Comparison of ENCODE assay signal across 16 mouse cellular contexts in genomic region chr10:70950105-70950424, GRCm38 (mm10).
DNase-seq lines count a peak whose midpoint lies in the region; ATAC-seq and TF ChIP-seq lines count a peak whose summit lies in the region.
"Had no signal": no experiment of that assay in that cellular context is flagged by ENCODE, and none has a peak within 500 bp of the region (broad histone marks: within the 10 kb centered on the region; RNA-seq: fewer than 3 reads in every experiment).

No protein-coding gene starts in this region.

- no peak for DNase-seq in testis, postnatal 10 days (ENCODE audit: low spot score)
- DNase-seq in hindbrain, embryonic 11.5 days (ENCODE audit: low spot score) = no peak
- no peak for DNase-seq in lung, postnatal 14 days
- no peak for DNase-seq in cerebellum, adult 9-10 months
- DNase-seq: cerebellum, adult 11-12 months; heart, adult 11 months; heart, postnatal 14 days; kidney, adult 8-10 months; layer of hippocampus, postnatal 36 days; lung, postnatal 36 days; thymus, postnatal 25 days had no signal

- no peak for TF ChIP-seq POLR2A in testis, adult 2 months (IDR thresholded peaks at IDR 0.05; ENCODE audit: control insufficient read depth, low read depth, low read length)

- TF ChIP-seq CTCF in testis, adult 2 months (IDR thresholded peaks at IDR 0.05; ENCODE audit: control insufficient read depth, insufficient read depth, insufficient replicate concordance, low read depth, low read length) = no peak

- no peaks in the 10 kb centered on the region for H3K36me3 ChIP-seq in testis, adult 2 months (ENCODE audit: control insufficient read depth, insufficient read depth, low read length)
- no peaks in the 10 kb centered on the region for H3K36me3 ChIP-seq in hindbrain, embryonic 11.5 days (ENCODE audit: control insufficient read depth, insufficient read depth, low read length)
- H3K36me3 ChIP-seq in midbrain, embryonic 13.5 days = no peaks in the 10 kb centered on the region
- H3K36me3 ChIP-seq in neural tube, embryonic 15.5 days = no peaks in the 10 kb centered on the region
- H3K36me3 ChIP-seq: liver, embryonic 15.5 days had no signal

- ATAC-seq in hindbrain, embryonic 11.5 days (ENCODE audit: low FRiP score) = peak; percentile 62
- ATAC-seq in midbrain, embryonic 13.5 days = peak; percentile 62
- ATAC-seq in neural tube, embryonic 15.5 days (ENCODE audit: low FRiP score) = no peak; the same call in 1 of the 2 replicates
- ATAC-seq in megakaryocyte, adult 5-6 weeks (ENCODE audit: poor library complexity, severe bottlenecking) = no peak

- 20% methylated on average over 3 of the region's 3 CpGs for WGBS in hindbrain, embryonic 11.5 days
- 15% methylated on average over 3 of the region's 3 CpGs for WGBS in midbrain, embryonic 13.5 days
- 14% methylated on average over 3 of the region's 3 CpGs for WGBS in neural tube, embryonic 15.5 days

- H3K4me1 ChIP-seq in testis, adult 2 months (ENCODE audit: control insufficient read depth, insufficient read depth, low read length) = peaks cover 5% of the 10 kb centered on the region
- H3K4me1 ChIP-seq in hindbrain, embryonic 11.5 days (replicated peaks; ENCODE audit: control insufficient read depth, insufficient read depth, low read length) = peaks cover 10% of the 10 kb centered on the region; the same call in 1 of the 2 replicates
- peaks cover 44% of the 10 kb centered on the region for H3K4me1 ChIP-seq in midbrain, embryonic 13.5 days (replicated peaks)
- H3K4me1 ChIP-seq in neural tube, embryonic 15.5 days = peaks cover 34% of the 10 kb centered on the region
- H3K4me1 ChIP-seq: liver, embryonic 15.5 days had no signal

- H3K9me3 ChIP-seq in hindbrain, embryonic 11.5 days (ENCODE audit: control insufficient read depth, low read length) = no peaks in the 10 kb centered on the region
- H3K9me3 ChIP-seq in midbrain, embryonic 13.5 days = no peaks in the 10 kb centered on the region
- no peaks in the 10 kb centered on the region for H3K9me3 ChIP-seq in neural tube, embryonic 15.5 days (replicated peaks)
- H3K9me3 ChIP-seq: liver, embryonic 15.5 days had no signal

- H3K9ac ChIP-seq in hindbrain, embryonic 11.5 days (ENCODE audit: low read depth, low read length) = no peak overlapping the region
- peak overlapping the region; percentile 52; the same call in 1 of the 2 replicates for H3K9ac ChIP-seq in midbrain, embryonic 13.5 days (replicated peaks)
- H3K9ac ChIP-seq in neural tube, embryonic 15.5 days (replicated peaks) = 0 out of 2 replicates have a peak overlapping the region, but pooled peaks have one; percentile 29
- H3K9ac ChIP-seq: liver, embryonic 15.5 days had no signal

- no peaks in the 10 kb centered on the region for H3K27me3 ChIP-seq in testis, adult 2 months (ENCODE audit: control insufficient read depth, insufficient read depth, low read length)
- no peaks in the 10 kb centered on the region for H3K27me3 ChIP-seq in hindbrain, embryonic 11.5 days (ENCODE audit: control insufficient read depth, insufficient read depth, low read length)
- H3K27me3 ChIP-seq in midbrain, embryonic 13.5 days = no peaks in the 10 kb centered on the region
- H3K27me3 ChIP-seq in neural tube, embryonic 15.5 days (replicated peaks) = no peaks in the 10 kb centered on the region
- H3K27me3 ChIP-seq: liver, embryonic 15.5 days had no signal

- H3K4me3 ChIP-seq in testis, adult 2 months (ENCODE audit: control insufficient read depth, low read depth, low read length) = peak overlapping the region; percentile 31; the same call in 1 of the 2 replicates
- no peak overlapping the region for H3K4me3 ChIP-seq in hindbrain, embryonic 11.5 days (ENCODE audit: low read depth, low read length)
- peak overlapping the region; percentile 12; the same call in 1 of the 2 replicates for H3K4me3 ChIP-seq in midbrain, embryonic 13.5 days (replicated peaks)
- peak overlapping the region; percentile 7; the same call in 1 of the 2 replicates for H3K4me3 ChIP-seq in neural tube, embryonic 15.5 days (replicated peaks)
- H3K4me3 ChIP-seq: liver, embryonic 15.5 days had no signal

- no peak overlapping the region for H3K27ac ChIP-seq in testis, adult 2 months (ENCODE audit: control insufficient read depth, insufficient read depth, low read depth, low read length)
- peak overlapping the region; percentile 93 for H3K27ac ChIP-seq in hindbrain, embryonic 11.5 days (ENCODE audit: low read depth, low read length)
- peak overlapping the region; percentile 91 for H3K27ac ChIP-seq in midbrain, embryonic 13.5 days
- H3K27ac ChIP-seq in neural tube, embryonic 15.5 days (replicated peaks) = peak overlapping the region; percentile 77
- H3K27ac ChIP-seq: liver, embryonic 15.5 days had no signal

- peak overlapping the region; percentile 33; the same call in 1 of the 2 replicates for H3K4me2 ChIP-seq in hindbrain, embryonic 11.5 days (replicated peaks; ENCODE audit: low read depth, low read length)
- H3K4me2 ChIP-seq in midbrain, embryonic 13.5 days (replicated peaks) = peak overlapping the region; percentile 47
- peak overlapping the region; percentile 45 for H3K4me2 ChIP-seq in neural tube, embryonic 15.5 days
- H3K4me2 ChIP-seq: liver, embryonic 15.5 days had no signal

Comparison
In these comparisons a context has a peak if more than half of its experiments do, and no peak if none do; other contexts are left out.
1. ATAC-seq: peak in hindbrain, embryonic 11.5 days (single experiment) and midbrain, embryonic 13.5 days (single experiment); none in neural tube, embryonic 15.5 days (single experiment) and megakaryocyte, adult 5-6 weeks (single experiment).
2. Peak in every context shown above with its lines, with median percentiles within 50 percentile points of each other: H3K4me2 ChIP-seq.